Mouse (Mus musculus): ENCODE results near the gene Pkd1l2. TPM values are rescaled to one million over a fixed set of nuclear protein-coding genes. Genes with fewer than 3 reads are reported as not detected.

The Pkd1l2 gene
- polyA plus RNA-seq, 1 experiment from 2014 or later, result 0.06 TPM

- H3K4me1 ChIP-seq, result no peaks in the 10 kb centered on the region
- no peaks in the 10 kb centered on the region for H3K36me3 ChIP-seq
- H3K4me2 ChIP-seq (replicated peaks), result no peak overlapping the region
- no peaks in the 10 kb centered on the region for H3K27me3 ChIP-seq (replicated peaks)
- H3K4me3 ChIP-seq, result no peak overlapping the region
- no peak overlapping the region for H3K27ac ChIP-seq
- no peak for ATAC-seq (ENCODE audit: low FRiP score, low read depth)
- H3K9ac ChIP-seq, result no peak overlapping the region
- H3K9me3 ChIP-seq, result no peaks in the 10 kb centered on the region
- WGBS, result 89% methylated on average over 18 of the region's 18 CpGs
These were observed 62.6 kb downstream of the Pkd1l2 start for GRCm38 (mm10) chr8:117019323-117020275.

GRCm38 (mm10) chr8:117017896-117018295, 64.4 kb downstream of the Pkd1l2 start:
- Histone ChIP-seq H3K4me1 (no peaks in the 10 kb centered on the region), H3K9me3 (no peaks in the 10 kb centered on the region), H3K4me3 (no peak overlapping the region), H3K9ac (no peak overlapping the region), H3K4me2 (replicated peaks) (no peak overlapping the region), H3K27ac (no peak overlapping the region), H3K27me3 (replicated peaks) (no peaks in the 10 kb centered on the region), H3K36me3 (no peaks in the 10 kb centered on the region)
- WGBS, result 92% methylated on average over 4 of the region's 4 CpGs
- ATAC-seq (ENCODE audit: low FRiP score, low read depth), result no peak

- WGBS, result 22% methylated on average over 8 of the region's 8 CpGs
- Histone ChIP-seq H3K4me2 (replicated peaks) (no peak overlapping the region), H3K36me3 (no peaks in the 10 kb centered on the region), H3K9ac (no peak overlapping the region), H3K27me3 (replicated peaks) (no peaks in the 10 kb centered on the region), H3K4me3 (no peak overlapping the region), H3K9me3 (no peaks in the 10 kb centered on the region), H3K4me1 (no peaks in the 10 kb centered on the region), H3K27ac (no peak overlapping the region)
- no peak for ATAC-seq (ENCODE audit: low FRiP score, low read depth)
These were observed 65.2 kb downstream of the Pkd1l2 start for GRCm38 (mm10) chr8:117017006-117017405.

- Histone ChIP-seq H3K4me1 (no peaks in the 10 kb centered on the region), H3K27ac (no peak overlapping the region), H3K36me3 (no peaks in the 10 kb centered on the region), H3K4me2 (replicated peaks) (no peak overlapping the region), H3K9ac (no peak overlapping the region), H3K27me3 (replicated peaks) (no peaks in the 10 kb centered on the region), H3K9me3 (no peaks in the 10 kb centered on the region), H3K4me3 (no peak overlapping the region)
- 55% methylated on average over 4 of the region's 4 CpGs for WGBS
- no peak for ATAC-seq (ENCODE audit: low FRiP score, low read depth)
These were observed 66.6 kb downstream of the Pkd1l2 start for GRCm38 (mm10) chr8:117015670-117016069.

GRCm38 (mm10) chr8:117011366-117011765, 70.9 kb downstream of the Pkd1l2 start:
- H3K27ac ChIP-seq, result no peak overlapping the region
- no peaks in the 10 kb centered on the region for H3K36me3 ChIP-seq
- no peak overlapping the region for H3K9ac ChIP-seq
- no peak overlapping the region for H3K4me3 ChIP-seq
- H3K4me2 ChIP-seq (replicated peaks), result no peak overlapping the region
- H3K9me3 ChIP-seq, result no peaks in the 10 kb centered on the region
- 89% methylated on average over 9 of the region's 9 CpGs for WGBS
- no peaks in the 10 kb centered on the region for H3K4me1 ChIP-seq
- no peak for ATAC-seq (ENCODE audit: low FRiP score, low read depth)
- H3K27me3 ChIP-seq (replicated peaks), result no peaks in the 10 kb centered on the region

GRCm38 (mm10) chr8:116994016-116994716, 88.1 kb downstream of the Pkd1l2 start:
- H3K9ac ChIP-seq, result peak overlapping the region; percentile 38; the same call in 1 of the 2 replicates
- H3K27ac ChIP-seq, result no peak overlapping the region
- peaks cover 11% of the 10 kb centered on the region; the same call in 1 of the 2 replicates for H3K4me1 ChIP-seq
- no peaks in the 10 kb centered on the region for H3K9me3 ChIP-seq
- H3K4me3 ChIP-seq, result peak overlapping the region; percentile 67
- peak overlapping the region; percentile 89 for H3K4me2 ChIP-seq (replicated peaks)
- WGBS, result 66% methylated on average over 11 of the region's 11 CpGs
- H3K36me3 ChIP-seq, result no peaks in the 10 kb centered on the region
- no peaks in the 10 kb centered on the region for H3K27me3 ChIP-seq (replicated peaks)
- ATAC-seq (ENCODE audit: low FRiP score, low read depth), result no peak

GRCm38 (mm10) chr8:116993095-116993867, 89.0 kb downstream of the Pkd1l2 start, which contains the start of gene Gcsh:
Gene Gcsh, minus strand, starts transcription at chr8:116993537.
- H3K4me1 ChIP-seq, result peaks cover 11% of the 10 kb centered on the region; the same call in 1 of the 2 replicates
- under 1% methylated on average over 56 of the region's 56 CpGs for whole genome bisulfite sequencing
- H3K4me3 ChIP-seq, result peak within 1 kb of the TSS; percentile 67
- no peaks in the 10 kb centered on the region for H3K36me3 ChIP-seq
- no peaks in the 10 kb centered on the region for H3K27me3 ChIP-seq (replicated peaks)
- peak; percentile 100 for ATAC-seq (ENCODE audit: low FRiP score, low read depth)
- H3K9me3 ChIP-seq, result no peaks in the 10 kb centered on the region
- peak within 1 kb of the TSS; percentile 89 for H3K4me2 ChIP-seq (replicated peaks)
- no peak within 1 kb of the TSS for H3K27ac ChIP-seq
- peak within 1 kb of the TSS; percentile 56 for H3K9ac ChIP-seq

- WGBS, result 12% methylated on average over 23 of the region's 23 CpGs
These were observed 89.9 kb downstream of the Pkd1l2 start for GRCm38 (mm10) chr8:116992176-116992971.

GRCm38 (mm10) chr8:116991241-116991640, 91.0 kb downstream of the Pkd1l2 start:
- Histone ChIP-seq H3K36me3 (peaks cover 8% of the 10 kb centered on the region; the same call in 1 of the 2 replicates), H3K4me1 (peaks cover 11% of the 10 kb centered on the region; the same call in 1 of the 2 replicates), H3K4me2 (replicated peaks) (no peak overlapping the region), H3K4me3 (no peak overlapping the region), H3K9ac (no peak overlapping the region), H3K27ac (no peak overlapping the region), H3K27me3 (replicated peaks) (no peaks in the 10 kb centered on the region), H3K9me3 (no peaks in the 10 kb centered on the region)
- WGBS, result 91% methylated on average over 8 of the region's 8 CpGs
- ATAC-seq (ENCODE audit: low FRiP score, low read depth), result no peak

More at GRCm38 (mm10) chr8:116992176-116992971, 89.9 kb downstream of the Pkd1l2 start:
- Histone ChIP-seq H3K4me2 (replicated peaks) (peak overlapping the region; percentile 89), H3K4me1 (peaks cover 11% of the 10 kb centered on the region; the same call in 1 of the 2 replicates), H3K27ac (no peak overlapping the region), H3K27me3 (replicated peaks) (no peaks in the 10 kb centered on the region), H3K9ac (peak overlapping the region; percentile 56), H3K4me3 (peak overlapping the region; percentile 67), H3K9me3 (no peaks in the 10 kb centered on the region), H3K36me3 (no peaks in the 10 kb centered on the region)
- no peak for ATAC-seq (ENCODE audit: low FRiP score, low read depth)

GRCm38 (mm10) chr8:116989842-116990241, 92.4 kb downstream of the Pkd1l2 start:
- H3K27ac ChIP-seq, result no peak overlapping the region

GRCm38 (mm10) chr8:116980117-116980516, 102.1 kb downstream of the Pkd1l2 start:
- Histone ChIP-seq H3K4me2 (replicated peaks) (0 out of 2 replicates have a peak overlapping the region, but pooled peaks have one; percentile 12), H3K27me3 (replicated peaks) (no peaks in the 10 kb centered on the region), H3K4me3 (no peak overlapping the region), H3K9ac (no peak overlapping the region), H3K9me3 (no peaks in the 10 kb centered on the region), H3K27ac (no peak overlapping the region), H3K36me3 (peaks cover 16% of the 10 kb centered on the region), H3K4me1 (peaks cover 9% of the 10 kb centered on the region; the same call in 1 of the 2 replicates)
- no peak for ATAC-seq (ENCODE audit: low FRiP score, low read depth)
- 17% methylated on average over 4 of the region's 4 CpGs for WGBS

More at GRCm38 (mm10) chr8:116989842-116990241, 92.4 kb downstream of the Pkd1l2 start:
- no peak for ATAC-seq (ENCODE audit: low FRiP score, low read depth)
- 93% methylated on average over 3 of the region's 3 CpGs for WGBS
- no peak overlapping the region for H3K4me2 ChIP-seq (replicated peaks)
- H3K4me3 ChIP-seq, result no peak overlapping the region
- peaks cover 11% of the 10 kb centered on the region; the same call in 1 of the 2 replicates for H3K4me1 ChIP-seq
- H3K36me3 ChIP-seq, result peaks cover 8% of the 10 kb centered on the region; the same call in 1 of the 2 replicates
- H3K9me3 ChIP-seq, result no peaks in the 10 kb centered on the region
- no peaks in the 10 kb centered on the region for H3K27me3 ChIP-seq (replicated peaks)
- H3K9ac ChIP-seq, result no peak overlapping the region
